Mouse (Mus musculus) CH12.LX (cell line): ENCODE results near the gene 4931422A03Rik. TPM values are rescaled to one million over a fixed set of nuclear protein-coding genes. Genes with fewer than 3 reads are reported as not detected.

ENCODE experiments used
- DNase-seq: peaks from one replicate; pipeline ENCODE4 v3.0.0-alpha.2; 2013; ENCODE audit errors: extremely low read depth
- H3K27ac ChIP-seq: 2 replicates; pipeline ENCODE4 v1.5.1; 2012; ENCODE audit warnings: low read depth, mild to moderate bottlenecking, control low read depth, moderate library complexity; ENCODE audit not compliant: insufficient read depth
- H3K27me3 ChIP-seq: replicated peaks from 2 replicates; pipeline ENCODE3; 2012; ENCODE audit warnings: inconsistent platforms
- H3K36me3 ChIP-seq, 2 experiments: replicated peaks in 1 of 2; 2 replicates each; pipeline versions ENCODE3 to v1.6.1; 2012; ENCODE audit warnings: inconsistent platforms in 1 of 2, low read length in 1 of 2, mild to moderate bottlenecking in 1 of 2, mixed read lengths in 1 of 2, moderate library complexity in 1 of 2; ENCODE audit not compliant: control insufficient read depth in 1 of 2, insufficient read depth in 1 of 2
- H3K4me1 ChIP-seq, 2 experiments: 2 replicates each; pipeline ENCODE4 v1.6.1; 2012; ENCODE audit warnings: inconsistent platforms in 1 of 2, moderate library complexity in 1 of 2; ENCODE audit not compliant: insufficient read depth in 2 of 2, control insufficient read depth in 1 of 2
- H3K4me2 ChIP-seq: 2 replicates; pipeline ENCODE4 v1.6.1; 2012; ENCODE audit warnings: low read depth, mild to moderate bottlenecking, control low read depth; ENCODE audit not compliant: poor library complexity, insufficient read depth, severe bottlenecking
- H3K4me3 ChIP-seq, 3 experiments: fragments of 150-350 bp in 1 of 3; sonication (generic) in 1 of 3; replicated peaks in 1 of 3; 2 replicates each; pipeline versions ENCODE3 to v1.5.1; 2011 to 2012; ENCODE audit warnings: low read depth in 2 of 3, low read length in 2 of 3, mild to moderate bottlenecking in 2 of 3, moderate library complexity in 2 of 3, control low read depth in 1 of 3, improper control_type of control experiment in 1 of 3, inconsistent platforms in 1 of 3, mixed read lengths in 1 of 3; ENCODE audit not compliant: poor library complexity in 1 of 3
- H3K79me2 ChIP-seq: replicated peaks from 2 replicates; pipeline ENCODE4 v1.6.1; 2012; ENCODE audit warnings: mild to moderate bottlenecking, moderate library complexity; ENCODE audit not compliant: control insufficient read depth, poor library complexity, insufficient read depth, severe bottlenecking; ENCODE audit errors: extremely low read depth
- H3K9ac ChIP-seq: 2 replicates; pipeline ENCODE4 v1.6.1; 2012; ENCODE audit warnings: low read depth, mild to moderate bottlenecking, control low read depth, moderate library complexity; ENCODE audit not compliant: insufficient read depth
- H3K9me3 ChIP-seq: replicated peaks from 2 replicates; pipeline ENCODE3; 2012; ENCODE audit warnings: low read length, inconsistent platforms, mixed read lengths
- BHLHE40 ChIP-seq: IDR thresholded peaks from 2 replicates; pipeline ENCODE4 v1.6.1; 2011; ENCODE audit warnings: mild to moderate bottlenecking, low read depth, low read length, improper control_type of control experiment
- ETS1 ChIP-seq: conservative IDR thresholded peaks from 2 replicates; pipeline ENCODE4 v1.6.1; 2012; ENCODE audit warnings: low read depth, mild to moderate bottlenecking, inconsistent platforms, low read length, improper control_type of control experiment, moderate library complexity
- GABPA ChIP-seq: IDR thresholded peaks from 2 replicates; pipeline ENCODE4 v1.6.1; 2012; ENCODE audit warnings: low read depth, low read length, improper control_type of control experiment, inconsistent platforms; ENCODE audit not compliant: insufficient replicate concordance
- HCFC1 ChIP-seq: IDR thresholded peaks from 2 replicates; pipeline ENCODE4 v1.6.1; 2012; ENCODE audit warnings: low read depth, mild to moderate bottlenecking, inconsistent platforms, low read length, improper control_type of control experiment
- MAZ ChIP-seq: IDR thresholded peaks from 2 replicates; pipeline ENCODE4 v1.6.1; 2012; ENCODE audit warnings: low read depth, mild to moderate bottlenecking, inconsistent platforms, low read length, improper control_type of control experiment, moderate library complexity
- MEF2A ChIP-seq: IDR thresholded peaks from 2 replicates; pipeline ENCODE4 v1.6.1; 2014; ENCODE audit warnings: low read depth, mild to moderate bottlenecking, inconsistent platforms, low read length, improper control_type of control experiment, borderline replicate concordance
- MXI1 ChIP-seq: IDR thresholded peaks from 2 replicates; pipeline ENCODE4 v1.6.1; 2011; ENCODE audit warnings: mild to moderate bottlenecking, low read depth, low read length, improper control_type of control experiment
- MYC ChIP-seq: IDR thresholded peaks from 2 replicates; pipeline ENCODE4 v1.6.1; 2011; ENCODE audit warnings: low read depth, mild to moderate bottlenecking, improper control_type of control experiment, low read length
- NELFE ChIP-seq: IDR thresholded peaks from 2 replicates; pipeline ENCODE4 v1.6.1; 2011; ENCODE audit warnings: low read depth, low read length, improper control_type of control experiment
- NRF1 ChIP-seq: IDR thresholded peaks from 2 replicates; pipeline ENCODE4 v1.6.1; 2014; ENCODE audit warnings: low read depth, mild to moderate bottlenecking, inconsistent platforms, low read length, improper control_type of control experiment, moderate library complexity
- PAX5 ChIP-seq: IDR thresholded peaks from 2 replicates; pipeline ENCODE4 v1.6.1; 2012; ENCODE audit warnings: low read length, inconsistent platforms, mixed read lengths
- RAD21 ChIP-seq: IDR thresholded peaks from 2 replicates; pipeline ENCODE4 v1.6.1; 2011; ENCODE audit warnings: low read depth, mild to moderate bottlenecking, low read length, improper control_type of control experiment, moderate library complexity
- RCOR1 ChIP-seq: conservative IDR thresholded peaks from 2 replicates; pipeline ENCODE4 v1.6.1; 2012; ENCODE audit warnings: low read depth, mild to moderate bottlenecking, inconsistent platforms, low read length, improper control_type of control experiment
- SMC3 ChIP-seq: IDR thresholded peaks from 2 replicates; pipeline ENCODE4 v1.6.1; 2011; ENCODE audit warnings: low read depth, low read length, improper control_type of control experiment
- TBP ChIP-seq: conservative IDR thresholded peaks from 2 replicates; pipeline ENCODE4 v1.6.1; 2011; ENCODE audit warnings: low read depth, low read length, improper control_type of control experiment
- USF1 ChIP-seq: IDR thresholded peaks from 2 replicates; pipeline ENCODE4 v1.6.1; 2014; ENCODE audit warnings: low read depth, mild to moderate bottlenecking, inconsistent platforms, low read length, improper control_type of control experiment
- USF2 ChIP-seq: conservative IDR thresholded peaks from 2 replicates; pipeline ENCODE4 v1.6.1; 2011; ENCODE audit warnings: low read depth, low read length, improper control_type of control experiment
- ZC3H11A ChIP-seq: IDR thresholded peaks from 2 replicates; pipeline ENCODE4 v1.6.1; 2012; ENCODE audit warnings: low read depth, mild to moderate bottlenecking, inconsistent platforms, low read length, improper control_type of control experiment
- dilution Hi-C: fragments of 300-500 bp; cut with MboI; formaldehyde crosslinking; loops from 2 replicates; pipeline ENCODE4 v1.14.3; 2020; ENCODE audit warnings: low sequenced_read_pairs; ENCODE audit not compliant: extremely low pct_unique_long_range_greater_than_20kb, extremely low pct_ligation_motif_present
- in situ Hi-C: fragments of 300-500 bp; cut with MboI; formaldehyde crosslinking; loops from 3 replicates; pipeline ENCODE4 v1.14.3; 2019; ENCODE audit warnings: low sequenced_read_pairs, low pct_ligation_motif_present, low pct_unique_long_range_greater_than_20kb, mixed read lengths
- polyA plus RNA-seq: library from polyadenylated mRNA; unstranded; fragments of >175 nt; gene quantifications from 2 replicates; pipeline ENCODE4 v1.2.1, GENCODE M21; 2012; ENCODE audit warnings: low read depth; ENCODE audit not compliant: insufficient read length
- total RNA-seq, 2 experiments: library from RNA; depleted of rRNA; stranded (reverse); fragments of 300-350 nt in 1 of 2; fragments of >200 nt in 1 of 2; gene quantifications; 2 replicates each; pipeline ENCODE4 v1.2.3; 2012 to 2014

The 4931422A03Rik gene
- total and polyA plus RNA-seq, 3 experiments = 0.68 to 2.4 TPM; not detected in 1

DNA sequence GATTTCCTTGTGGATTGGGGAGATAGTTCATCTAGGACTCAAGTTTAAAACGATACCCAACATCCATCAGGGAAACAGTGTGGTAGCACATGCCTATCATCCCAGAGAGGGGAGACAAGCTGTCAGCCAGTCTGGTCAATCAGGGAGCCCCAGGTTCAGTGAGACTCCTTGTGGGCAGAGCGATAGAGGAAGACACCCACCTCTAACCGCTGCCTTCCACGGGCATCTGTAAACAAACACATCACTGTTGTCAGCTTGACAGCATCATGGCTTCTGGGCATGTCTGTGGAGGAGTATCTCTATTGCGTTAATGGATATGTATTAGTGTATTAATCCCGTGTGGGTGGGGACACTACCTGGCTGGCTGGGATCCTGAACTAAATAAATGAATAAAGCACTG lies 71.3 kb downstream of the 4931422A03Rik start:
- H3K27ac ChIP-seq = no peak overlapping the region
- H3K4me2 ChIP-seq = no peak overlapping the region
- H3K9me3 ChIP-seq = no peaks in the 10 kb centered on the region
- no peak for DNase-seq
- in situ Hi-C loops (no loop called here), dilution Hi-C loops (no loop called here)
- no peak overlapping the region for H3K4me3 ChIP-seq
- no peaks in the 10 kb centered on the region for H3K27me3 ChIP-seq
- H3K9ac ChIP-seq = no peak overlapping the region
- peaks cover 1 to 7% of the 10 kb centered on the region in 2 experiments; a peak in 3 of 4 replicates for H3K4me1 ChIP-seq
- H3K36me3 ChIP-seq = no peaks in the 10 kb centered on the region
- TF ChIP-seq MAZ (no peak), TBP (no peak), PAX5 (no peak), USF1 (no peak), NELFE (no peak), GABPA (no peak), MEF2A (no peak), ETS1 (no peak), NRF1 (no peak), USF2 (no peak), RAD21 (no peak), MXI1 (no peak), BHLHE40 (no peak), MYC (no peak)
- no peaks in the 10 kb centered on the region for H3K79me2 ChIP-seq

DNA sequence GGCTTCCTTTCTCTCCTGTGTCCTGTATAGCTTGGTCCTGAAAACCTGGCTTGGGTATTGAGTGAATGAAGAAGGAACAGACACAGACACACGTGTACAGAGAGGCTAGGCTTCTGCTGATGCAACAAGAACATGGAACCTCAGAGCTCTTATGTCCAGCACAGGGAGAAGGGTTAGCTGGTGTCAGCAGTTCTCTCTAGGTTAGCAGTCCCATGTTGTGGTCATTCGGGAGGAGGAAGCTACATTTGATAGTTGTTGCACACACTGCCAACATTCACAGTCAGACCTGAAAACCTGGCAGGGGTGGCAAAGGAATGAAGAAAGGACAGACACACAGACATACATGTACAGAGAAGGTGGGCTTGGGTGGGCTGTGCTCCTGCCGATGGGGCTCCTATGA lies 72.4 kb downstream of the 4931422A03Rik start:
- dilution Hi-C loops (no loop called here), in situ Hi-C loops (no loop called here)
- DNase-seq = no peak
- TF ChIP-seq HCFC1 (no peak), RCOR1 (no peak), ZC3H11A (no peak), NRF1 (no peak), TBP (no peak), SMC3 (no peak)
- TF ChIP-seq, all 38 proteins: peak for 0
- no peaks in the 10 kb centered on the region for H3K36me3 ChIP-seq
- H3K4me2 ChIP-seq = no peak overlapping the region
- no peak overlapping the region for H3K9ac ChIP-seq
- no peaks in the 10 kb centered on the region for H3K27me3 ChIP-seq
- H3K79me2 ChIP-seq = no peaks in the 10 kb centered on the region
- no peak overlapping the region for H3K27ac ChIP-seq
- no peaks in the 10 kb centered on the region for H3K9me3 ChIP-seq
- H3K4me3 ChIP-seq = no peak overlapping the region
- H3K4me1 ChIP-seq = peaks cover 0 to 2% of the 10 kb centered on the region in 2 experiments; a peak in 1 of 4 replicates
